Mouse (Mus musculus) lung, postnatal 0 days (tissue): ENCODE results near the gene Hoxb5.

ENCODE experiments used
- CTCF ChIP-seq: IDR thresholded peaks from 2 replicates; pipeline ENCODE4 v1.5.1; 2016; ENCODE audit warnings: antibody characterized with exemption, mild to moderate bottlenecking
- EP300 ChIP-seq: IDR thresholded peaks from 2 replicates; pipeline ENCODE4 v1.6.1; 2016; ENCODE audit warnings: antibody characterized with exemption, mild to moderate bottlenecking, control low read depth

DNA sequence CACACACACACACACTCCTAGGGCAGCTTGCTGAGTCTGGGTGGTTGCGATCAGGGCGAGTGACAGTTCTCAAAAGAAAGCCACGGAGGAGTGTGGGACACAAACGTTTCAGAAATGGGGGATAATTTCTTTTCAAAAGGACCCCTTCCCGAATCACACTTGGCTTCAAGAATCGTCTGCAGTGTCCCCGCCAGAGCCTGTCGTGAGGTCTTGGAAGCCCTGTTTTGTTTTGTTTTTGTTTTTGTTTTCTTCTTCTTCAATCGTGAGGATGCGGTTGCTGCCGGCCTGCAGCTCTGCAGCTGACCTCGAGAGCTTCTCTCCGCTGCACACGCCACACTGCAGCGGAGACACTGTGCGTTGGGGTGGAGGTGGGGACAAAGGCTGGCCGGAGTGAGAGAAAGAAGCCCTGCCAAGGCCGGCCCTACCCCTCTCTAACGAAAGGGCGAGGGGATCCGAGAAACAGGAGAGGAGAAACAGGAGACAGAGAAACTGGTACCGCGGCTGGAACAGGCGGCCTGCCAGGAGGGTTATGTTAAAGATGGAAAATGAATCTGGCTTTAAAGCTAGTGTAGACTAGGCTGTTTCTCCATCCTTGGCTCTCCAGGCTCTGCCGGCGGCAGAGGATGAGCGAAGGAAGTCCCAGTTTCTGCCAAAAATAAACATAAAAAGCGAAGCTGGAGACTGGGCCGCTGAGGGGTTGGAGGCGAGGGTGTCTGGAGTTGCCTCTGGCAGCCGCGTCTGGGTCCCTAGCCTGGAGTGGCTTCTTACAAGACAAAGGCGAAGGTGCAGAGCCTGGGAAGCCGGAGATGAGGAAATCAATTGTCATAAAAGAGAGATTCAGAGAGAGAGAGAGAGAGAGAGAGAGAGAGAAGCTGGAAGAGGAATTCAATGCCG is 25.7 kb upstream of the Hoxb5 start:
- TF ChIP-seq EP300 (no peak), CTCF (no peak)
